Mouse (Mus musculus) cerebellum, postnatal 36 days (tissue): ENCODE measurements around the gene Gm128.

Experiments used
- DNase-seq, 2 experiments: peaks; one replicate each; pipeline ENCODE4 v3.0.0; 2021 to 2022; ENCODE audit warnings: mixed read lengths in 2 of 2

Gm128 gene

DNA sequence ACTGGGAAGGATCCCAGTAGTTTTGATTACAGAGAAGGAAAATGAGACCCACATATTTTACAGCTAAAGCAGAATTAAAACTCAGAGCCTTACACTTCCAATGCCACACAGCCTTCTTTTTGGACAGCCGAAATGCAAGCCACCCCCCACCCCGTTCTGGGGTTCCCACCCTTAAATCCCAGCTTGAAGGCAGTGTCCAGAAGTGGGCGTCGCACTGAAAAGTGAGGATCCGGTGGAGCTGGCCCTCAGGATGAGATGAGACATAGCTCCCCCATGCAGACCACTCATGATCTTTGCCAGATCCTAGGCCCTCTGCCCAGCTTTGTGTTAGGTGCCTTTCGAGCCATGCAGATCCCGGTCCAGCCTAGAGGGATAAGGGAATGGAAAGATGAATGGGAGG is at the start of gene Gm128:
Gene Gm128, minus strand, starts transcription at position 101 of the 400 bp plus-strand sequence.
- no peak for DNase-seq

DNA sequence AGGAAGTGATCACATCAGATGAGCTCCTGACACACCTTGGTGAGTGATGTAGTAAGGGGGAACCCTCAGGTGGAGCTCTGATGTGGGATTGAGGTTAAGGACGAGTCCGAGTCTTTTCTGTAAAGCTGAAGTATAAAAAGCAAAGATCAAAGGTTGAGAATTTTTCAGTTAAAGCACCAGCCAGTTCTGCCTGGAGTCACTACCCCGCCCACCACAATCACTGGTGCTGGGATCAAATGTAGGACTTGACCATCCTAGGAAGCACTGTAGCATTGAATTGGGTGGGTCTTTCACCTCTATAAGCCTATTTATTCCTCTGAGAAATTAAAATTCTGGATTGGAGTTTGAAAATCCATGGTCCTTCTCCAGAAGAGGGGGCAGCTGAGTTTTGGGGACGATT is 49.6 kb upstream of the Gm128 start:
- no peak for DNase-seq

DNA sequence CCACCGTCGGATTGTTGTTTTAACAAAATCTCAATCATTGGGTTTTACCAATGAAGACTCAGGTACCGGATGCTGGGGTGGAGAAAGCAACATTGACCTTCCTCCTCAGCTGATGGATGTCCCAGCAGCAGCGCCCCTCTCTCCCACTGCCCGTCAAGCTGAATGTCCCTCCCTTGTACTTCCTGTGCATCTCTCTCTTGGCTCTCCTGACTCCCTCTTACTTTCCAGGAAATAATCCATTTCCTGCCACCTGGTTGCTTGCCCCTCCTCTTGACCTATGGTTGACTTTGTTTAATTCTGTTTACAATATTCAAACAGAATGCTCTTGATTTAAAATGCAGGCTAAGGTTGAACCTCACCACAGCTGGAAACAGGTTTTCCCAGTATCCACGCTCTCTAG is 48.8 kb upstream of the Gm128 start:
- no peak for DNase-seq

DNA sequence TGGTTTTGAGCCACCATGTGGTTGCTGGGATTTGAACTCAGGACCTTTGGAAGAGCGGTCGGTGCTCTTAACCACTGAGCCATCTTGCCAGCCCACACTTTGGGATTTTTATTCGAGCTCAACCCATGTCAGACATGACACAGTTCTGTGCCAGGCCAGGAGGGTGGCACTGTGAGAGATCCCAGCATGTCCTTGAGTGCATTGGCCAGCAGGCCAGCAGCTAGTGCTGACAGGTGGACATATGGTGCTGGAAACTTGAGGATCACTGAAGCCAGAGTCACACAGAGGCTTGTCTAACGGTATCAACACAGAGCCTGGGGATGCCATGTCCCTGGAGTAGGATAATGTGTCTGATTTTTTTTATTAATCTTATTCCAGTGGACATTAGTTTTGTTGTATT is 48.0 kb upstream of the Gm128 start:
- DNase-seq = peak; percentile 82

DNA sequence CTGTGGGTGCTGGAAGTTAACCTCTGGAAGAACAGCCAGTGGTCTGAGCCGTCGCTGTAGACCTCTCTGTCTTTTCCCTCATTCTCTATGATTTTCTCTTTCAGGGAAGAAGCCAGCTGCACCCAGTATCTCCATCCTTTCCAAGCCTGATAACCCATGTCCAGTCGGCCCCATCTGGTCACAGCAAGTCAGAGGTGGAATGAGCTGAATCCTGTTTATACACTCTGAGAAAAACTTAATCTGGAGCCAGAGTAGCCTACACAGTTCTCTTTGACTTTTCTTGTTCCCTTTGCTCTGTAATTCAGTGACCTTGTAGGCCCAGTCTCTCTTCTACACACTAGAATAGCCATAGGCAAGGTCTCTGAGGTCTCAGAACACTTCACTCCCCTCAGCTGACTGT is 46.1 kb upstream of the Gm128 start:
- DNase-seq = no peak

DNA sequence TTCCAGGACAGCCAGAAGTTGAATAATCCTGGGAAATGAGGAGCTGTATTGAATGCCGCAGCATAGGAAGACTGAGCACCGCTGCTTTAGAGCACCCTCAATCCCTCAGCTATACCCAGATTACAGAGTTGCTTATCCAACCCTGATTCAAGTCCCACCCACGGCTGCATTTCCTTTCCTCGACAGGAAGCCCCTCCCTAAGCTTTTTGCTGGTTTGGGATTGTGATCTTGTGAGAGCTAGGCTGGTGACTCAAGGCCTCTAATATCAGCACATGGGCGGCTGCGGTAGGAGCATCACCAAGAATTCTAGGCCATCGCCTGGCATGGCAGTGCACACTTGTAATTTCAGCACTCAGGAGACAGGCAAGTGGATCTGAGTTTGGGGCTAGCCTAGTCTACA is 45.1 kb upstream of the Gm128 start:
- DNase-seq = no peak

DNA sequence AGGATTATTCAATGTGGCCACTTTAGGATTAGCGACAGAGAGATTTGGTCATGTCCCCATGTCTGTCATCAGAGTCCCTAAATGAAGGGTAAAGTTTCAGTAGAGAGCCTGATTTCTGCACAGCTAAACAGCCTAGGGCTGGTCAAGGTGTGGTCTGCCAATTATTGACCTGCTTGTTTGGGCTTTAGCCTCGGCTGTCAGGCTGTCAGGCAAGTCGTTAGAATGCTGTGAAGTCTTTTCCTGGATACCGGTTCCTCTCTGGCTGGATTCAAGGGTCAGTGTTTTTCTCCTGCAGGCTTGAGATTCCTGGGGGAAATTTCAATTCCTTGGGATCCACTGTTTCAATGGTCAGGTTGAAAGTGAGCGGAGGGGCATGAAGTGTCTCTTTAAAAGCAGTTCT is 44.6 kb upstream of the Gm128 start:
- DNase-seq = no peak

DNA sequence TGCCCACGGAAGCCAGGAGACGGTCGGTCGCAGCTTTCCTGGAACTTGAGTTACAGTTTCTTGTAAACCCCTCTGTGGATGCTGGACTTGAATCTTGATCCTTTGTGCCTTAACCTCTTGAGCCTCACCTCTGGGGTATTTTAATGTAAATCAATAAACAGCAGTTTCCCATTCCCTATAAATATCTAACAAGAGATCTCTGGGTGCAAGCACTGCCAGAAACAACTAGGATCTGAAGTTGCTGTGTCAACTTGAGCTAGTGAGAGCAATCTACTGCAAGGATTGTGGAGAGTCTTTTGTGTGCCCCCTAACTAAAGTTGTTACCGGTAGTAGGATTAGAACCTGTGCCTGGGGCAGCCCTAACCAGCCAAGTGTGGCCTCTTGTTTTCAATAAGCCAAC is 44.0 kb upstream of the Gm128 start:
- DNase-seq = no peak

DNA sequence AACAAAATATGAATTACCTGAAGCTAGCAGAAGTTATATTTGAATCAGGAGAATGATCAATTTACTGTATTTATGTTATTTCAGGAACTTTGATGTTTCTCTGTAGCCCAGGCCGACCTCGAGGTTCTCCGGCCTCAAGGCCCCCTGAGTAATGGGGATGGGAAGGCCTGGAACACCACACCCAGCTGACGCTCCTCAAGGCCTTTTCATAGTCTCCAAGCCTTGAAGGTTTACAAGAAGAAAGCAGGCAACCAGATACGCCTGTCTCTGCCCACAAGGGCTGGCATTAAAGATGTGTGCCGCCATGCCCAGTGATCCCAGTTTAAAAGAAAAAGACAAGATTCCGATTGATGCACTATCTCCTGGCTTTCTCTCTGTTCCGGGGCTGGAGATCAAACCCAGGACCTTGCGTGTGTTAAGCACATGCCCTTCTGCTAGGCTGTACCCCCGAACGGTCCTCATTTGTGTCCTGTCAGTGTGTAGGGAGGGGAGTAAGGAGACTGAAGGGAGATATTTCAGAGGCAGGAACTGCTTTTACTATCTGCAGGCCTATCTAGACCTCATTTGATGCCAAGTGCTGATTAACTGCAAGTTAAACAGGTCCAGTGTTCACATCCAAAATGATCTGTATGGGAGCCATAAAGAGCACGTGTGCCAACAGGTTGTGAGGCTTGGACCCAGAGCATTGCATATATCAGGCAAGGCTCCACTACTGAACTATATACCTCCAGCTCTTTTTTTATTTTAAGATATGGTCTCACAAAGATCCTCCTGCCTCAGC is 43.3 kb upstream of the Gm128 start:
- DNase-seq = no peak

DNA sequence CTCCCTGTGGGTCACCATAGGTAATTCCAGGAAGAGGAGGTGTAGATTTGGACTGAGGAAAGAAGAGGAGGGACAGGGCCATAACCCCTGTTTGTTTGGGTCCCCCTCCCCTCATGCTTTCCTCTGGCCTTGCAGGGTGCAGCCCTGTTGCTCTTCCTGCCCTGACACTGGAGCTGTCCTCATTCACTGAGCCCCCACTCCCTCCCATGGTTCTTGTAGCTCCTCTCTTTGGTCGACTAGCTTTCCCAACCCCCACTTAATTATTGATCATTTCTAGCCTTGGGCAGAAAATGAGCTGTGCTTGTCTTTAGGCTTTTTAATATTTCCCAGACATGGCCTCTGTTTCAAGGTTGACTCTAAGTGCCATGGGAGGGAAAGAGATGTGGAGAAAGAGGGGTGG is 42.7 kb upstream of the Gm128 start:
- DNase-seq = no peak

DNA sequence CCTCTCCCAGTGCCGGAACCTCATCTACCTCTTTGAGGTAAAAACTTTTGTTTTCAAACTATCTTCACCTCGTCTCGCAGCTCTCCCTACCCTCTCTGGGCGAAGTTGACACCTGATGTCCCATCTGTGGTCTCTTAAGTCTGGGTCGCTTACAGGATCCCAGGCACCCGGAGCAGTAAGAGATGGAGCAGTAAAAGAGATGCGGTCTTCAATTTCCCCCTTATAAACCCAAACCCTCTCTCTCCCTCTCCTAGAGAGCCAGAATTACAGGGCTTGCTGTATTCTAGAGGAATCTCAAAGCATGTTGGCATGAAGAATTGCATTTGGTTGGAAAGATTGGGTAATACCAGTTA is 42.2 kb upstream of the Gm128 start:
- DNase-seq = no peak

DNA sequence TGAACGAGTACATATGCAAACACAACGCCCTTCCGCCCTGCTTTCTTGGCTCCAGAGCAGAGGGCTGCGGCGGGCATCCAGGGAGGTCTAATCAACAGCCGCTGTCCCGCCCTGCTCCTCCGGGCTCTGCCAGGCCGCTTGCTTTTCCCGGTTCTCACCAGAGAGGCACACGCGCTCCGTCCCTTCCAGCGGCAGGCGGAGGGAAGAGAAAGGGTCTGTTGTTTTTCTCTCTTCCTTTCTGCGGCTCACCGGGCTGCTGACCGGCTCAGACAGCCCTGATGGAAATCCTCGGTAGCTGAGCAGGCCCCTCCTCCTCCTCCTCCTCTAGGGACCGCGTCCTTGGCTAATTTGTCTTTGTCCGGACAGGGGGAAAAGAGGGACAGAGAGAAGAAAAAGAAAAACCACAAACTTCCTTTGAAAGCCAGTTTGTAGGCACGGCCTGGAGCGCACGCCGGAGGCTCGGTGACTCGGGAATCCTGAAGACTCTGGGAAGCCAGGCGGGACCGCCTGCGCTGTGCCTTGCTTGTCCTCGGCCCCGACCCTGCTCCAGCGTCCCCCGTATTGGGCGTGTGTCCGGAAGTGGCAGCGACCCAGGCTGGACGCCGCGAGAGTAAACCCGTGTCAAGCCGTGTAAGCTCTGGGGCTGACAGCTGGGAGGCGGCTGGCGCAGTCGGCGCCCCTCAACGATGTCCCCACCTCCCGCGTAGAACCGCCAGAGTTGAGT is 41.6 kb upstream of the Gm128 start:
- peak; percentile 79 to 83 for DNase-seq

DNA sequence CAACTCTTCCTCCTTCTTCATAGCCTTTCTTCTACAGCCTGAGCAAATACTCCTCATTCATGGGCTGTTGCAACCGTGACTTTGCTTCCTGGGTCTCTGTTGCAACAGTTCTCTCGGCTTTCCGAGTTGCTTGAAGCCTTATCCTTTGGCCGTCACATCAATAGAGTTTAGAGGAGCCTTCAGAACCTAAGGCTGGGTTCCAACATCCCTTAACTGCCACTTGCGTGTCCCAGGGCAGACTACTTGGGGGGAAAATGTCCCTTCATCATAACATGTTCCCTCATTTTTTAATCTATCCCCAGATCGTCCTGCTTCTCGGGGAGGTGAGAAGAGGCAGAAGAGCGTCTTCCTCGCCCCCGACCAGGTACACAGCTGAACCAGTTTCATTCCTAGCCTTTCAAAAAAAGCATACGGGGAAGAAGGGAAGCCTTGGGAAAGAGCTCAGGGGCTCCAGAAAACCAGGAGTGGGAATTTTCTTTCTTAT is 41.0 kb upstream of the Gm128 start:
- peak in 1 of 2 experiments; percentile 53 for DNase-seq

DNA sequence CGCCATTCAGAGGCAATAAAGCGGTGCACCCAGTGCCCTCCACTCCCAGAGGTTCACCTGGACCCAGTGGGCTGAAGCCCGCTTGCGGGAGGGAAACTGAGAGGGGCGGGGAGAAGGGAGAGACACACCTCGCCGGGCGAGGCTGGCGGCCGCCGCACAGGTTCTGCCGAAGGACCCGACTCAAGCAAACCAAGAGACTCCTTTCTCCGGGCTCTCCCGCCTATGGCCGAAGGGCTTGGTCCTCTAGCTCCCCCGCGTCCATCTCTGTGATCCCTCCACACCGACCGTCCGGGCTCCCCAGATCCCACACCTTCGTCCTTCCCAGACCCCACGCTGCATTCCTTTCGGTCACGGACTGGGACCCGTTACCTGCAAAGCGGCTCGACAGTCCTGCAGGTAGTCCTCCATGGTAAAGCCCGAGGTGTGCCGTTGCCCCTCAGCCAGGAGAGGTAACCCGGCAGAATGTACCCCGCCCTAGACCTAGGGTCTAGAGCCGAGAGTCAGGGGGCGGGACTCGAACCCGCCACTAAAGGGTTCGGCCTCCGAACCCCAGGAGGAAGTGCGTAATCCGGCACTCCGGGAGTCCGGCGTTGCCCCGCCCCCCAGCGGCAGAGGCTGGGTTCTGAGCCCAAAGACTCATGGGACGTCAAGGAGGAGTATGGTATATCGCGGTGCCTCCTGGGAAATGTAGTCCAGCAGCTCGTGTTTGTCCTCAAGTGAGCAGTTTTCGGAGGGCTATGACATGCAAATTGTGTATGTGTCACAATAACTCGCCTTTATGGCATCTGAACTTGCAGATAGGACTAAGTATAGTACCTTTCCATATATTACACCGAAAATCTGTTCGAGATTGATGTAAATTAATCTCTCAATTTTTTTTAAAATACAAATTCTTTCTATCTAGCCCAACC is 40.1 kb upstream of the Gm128 start, which contains the start of the genes Mindy1 and Prune1:
Gene Mindy1, plus strand, starts transcription at position 130 of the 911 bp plus-strand sequence.
Gene Prune1, minus strand, starts transcription at position 861 of the 911 bp plus-strand sequence.
- DNase-seq = peak; percentile 98 to 100

DNA sequence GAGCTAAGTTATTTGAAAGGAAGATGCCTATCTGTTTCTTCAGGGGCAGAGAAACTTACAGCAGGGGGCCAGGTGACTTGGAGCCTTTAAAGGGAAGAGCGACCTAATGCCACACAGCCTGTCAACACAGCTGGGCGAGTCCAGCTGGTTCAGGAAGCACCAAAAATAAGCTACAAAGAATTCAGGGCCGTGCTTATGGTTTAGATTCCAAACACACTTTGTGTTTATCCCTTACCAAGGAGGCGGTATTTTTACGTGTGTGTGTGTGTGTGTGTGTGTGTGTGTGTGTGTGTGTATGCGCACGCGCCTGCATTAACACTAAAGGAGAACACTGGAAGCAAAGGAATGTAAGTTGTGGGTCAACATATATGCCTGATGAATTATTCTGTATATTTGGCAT is 39.3 kb upstream of the Gm128 start:
- DNase-seq = peak; percentile 33 to 44

DNA sequence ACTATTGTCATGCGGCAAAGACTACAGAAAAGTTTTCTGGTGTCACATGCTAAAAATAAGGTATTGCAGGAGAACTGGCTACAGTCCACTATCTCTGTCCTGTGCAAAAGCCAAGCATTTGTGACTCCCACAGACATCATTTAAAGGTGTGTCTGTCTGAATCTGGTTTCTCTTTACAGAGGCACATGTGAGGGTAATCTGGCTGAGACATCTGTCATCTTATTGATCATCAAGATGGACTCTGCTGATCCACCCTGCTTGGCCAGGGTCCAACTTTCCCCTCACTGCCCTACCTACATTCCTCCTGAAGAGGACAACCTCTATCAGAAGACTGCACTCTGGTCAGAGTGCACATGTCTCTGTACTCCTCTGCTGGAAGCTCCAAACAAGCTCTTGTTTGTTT is 35.8 kb upstream of the Gm128 start:
- peak; percentile 31 to 39 for DNase-seq

DNA sequence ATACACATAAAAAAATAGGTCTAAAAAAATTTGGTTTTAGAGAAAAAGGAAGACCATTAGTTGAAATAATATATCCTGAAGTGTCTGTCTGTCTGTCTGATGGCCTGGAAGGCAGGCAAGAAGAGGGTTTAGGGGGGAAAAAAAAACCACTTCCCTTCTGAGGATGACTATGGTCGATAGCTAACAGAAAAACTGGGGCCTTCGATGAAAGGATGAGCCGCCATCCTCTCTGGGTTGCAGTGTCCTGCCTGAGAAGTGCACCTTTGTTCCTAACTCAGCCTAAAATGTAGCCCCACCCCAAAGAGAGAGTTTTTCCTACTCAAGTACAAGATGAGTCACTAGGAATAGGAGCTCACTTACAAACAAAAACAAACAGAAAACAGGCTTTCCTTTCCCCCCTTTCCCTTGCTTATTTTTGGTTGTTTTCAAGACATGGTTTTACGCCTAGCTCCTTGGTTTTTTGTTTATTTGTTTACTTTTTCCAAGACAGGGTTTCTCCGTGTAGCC is 35.1 kb upstream of the Gm128 start:
- DNase-seq = no peak

DNA sequence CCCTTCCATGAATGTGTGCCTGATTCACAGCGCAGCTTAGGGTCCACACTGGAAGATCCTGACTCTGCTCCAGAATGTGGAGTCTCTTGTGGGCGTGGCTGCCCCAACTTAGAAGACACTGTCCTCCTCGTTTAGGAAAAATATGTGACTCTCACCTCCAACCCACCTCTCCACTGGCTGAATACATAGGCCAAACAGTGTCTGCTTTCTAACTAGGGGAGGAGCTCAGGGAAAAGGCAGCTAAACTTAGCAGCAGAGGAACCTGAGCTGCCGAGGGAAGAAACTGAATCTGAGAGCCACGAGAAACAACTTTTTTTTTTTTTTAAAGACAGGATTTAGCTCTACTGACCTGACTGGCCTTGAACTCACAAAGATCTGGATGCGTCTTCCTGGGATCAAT is 33.8 kb upstream of the Gm128 start:
- no peak for DNase-seq

DNA sequence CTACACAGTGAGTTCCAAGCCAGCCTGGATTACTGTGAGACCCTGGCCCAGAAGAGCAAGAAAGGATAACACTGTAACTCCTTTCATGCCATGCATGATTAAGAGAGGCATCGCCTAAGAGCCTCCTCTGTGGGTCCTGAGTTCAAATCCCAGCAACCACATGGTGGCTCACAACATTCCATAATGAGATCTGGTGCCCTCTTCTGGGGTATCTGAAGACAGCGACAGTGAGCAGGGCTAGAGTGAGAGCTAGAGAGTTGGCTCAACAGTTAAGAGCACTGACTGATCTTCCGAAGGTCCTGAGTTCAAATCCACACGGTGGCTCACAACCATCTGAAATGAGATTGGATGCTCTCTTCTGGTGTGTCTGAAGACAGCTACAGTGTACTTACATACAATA is 33.1 kb upstream of the Gm128 start:
- no peak for DNase-seq

DNA sequence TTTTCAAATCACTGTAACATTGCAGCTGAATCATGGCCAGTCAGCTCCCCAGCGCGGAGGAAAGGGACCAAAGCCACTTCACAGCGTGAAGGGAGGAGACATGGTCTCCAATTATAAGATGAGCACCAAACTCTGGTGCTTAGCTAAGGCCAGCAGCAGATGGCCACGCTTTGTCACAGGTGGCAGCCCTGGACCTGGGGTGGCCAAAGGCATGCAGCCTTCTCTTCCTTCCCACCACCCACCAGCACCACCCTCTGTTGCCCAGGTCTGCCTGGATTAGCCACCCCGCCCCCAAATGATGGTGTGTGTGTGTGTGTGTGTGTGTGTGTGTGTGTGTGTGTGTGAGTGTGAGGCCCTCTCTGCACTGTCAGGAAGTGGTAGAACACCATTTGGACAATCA is 32.1 kb upstream of the Gm128 start:
- peak; percentile 91 to 95 for DNase-seq

DNA sequence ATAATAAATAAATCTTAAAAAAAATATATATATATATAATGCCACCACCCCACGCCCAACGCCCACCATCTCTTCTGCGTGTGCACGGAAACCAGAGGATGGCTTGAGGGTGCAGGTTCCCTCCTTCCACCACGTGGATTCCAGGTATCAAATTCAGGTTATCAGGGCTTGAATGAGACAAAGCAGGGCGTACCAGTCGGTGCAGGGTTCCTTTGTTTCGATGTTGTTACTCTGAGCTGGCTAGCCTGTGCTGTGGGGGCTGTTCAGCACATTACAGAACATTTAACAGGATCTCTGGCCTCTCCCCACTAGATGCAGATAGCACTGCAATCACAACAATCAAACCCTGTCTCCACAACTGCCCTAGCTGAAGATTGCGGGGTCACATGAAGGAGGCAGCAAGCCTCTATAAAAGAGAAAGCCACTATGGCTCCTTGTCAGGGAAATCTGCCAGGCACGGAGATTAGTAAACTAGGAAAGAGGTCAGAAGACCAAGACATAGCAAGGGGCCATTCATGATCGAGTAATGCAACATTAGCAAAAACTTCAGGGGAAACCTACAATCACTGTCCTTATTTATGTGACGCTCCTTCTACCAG is 29.5 kb upstream of the Gm128 start:
- no peak for DNase-seq

DNA sequence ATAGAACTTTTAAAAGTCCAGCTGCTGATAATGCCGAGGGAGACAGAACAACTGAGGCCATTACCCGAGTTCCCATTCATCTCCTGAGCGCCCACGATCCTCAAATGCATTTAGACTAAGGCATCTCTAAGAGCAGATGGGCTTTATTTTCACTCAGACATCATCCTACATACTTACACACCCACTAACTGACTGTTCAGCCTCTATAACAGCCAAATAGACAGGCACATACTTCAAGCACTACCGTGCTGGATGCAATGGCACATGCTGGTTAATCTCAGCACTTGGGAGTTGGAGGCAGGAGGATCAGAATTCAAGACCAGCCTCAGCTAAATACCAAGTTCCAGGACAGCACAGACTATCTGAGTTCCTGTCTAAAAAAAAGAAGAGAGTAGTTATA is 28.4 kb upstream of the Gm128 start:
- no peak for DNase-seq

DNA sequence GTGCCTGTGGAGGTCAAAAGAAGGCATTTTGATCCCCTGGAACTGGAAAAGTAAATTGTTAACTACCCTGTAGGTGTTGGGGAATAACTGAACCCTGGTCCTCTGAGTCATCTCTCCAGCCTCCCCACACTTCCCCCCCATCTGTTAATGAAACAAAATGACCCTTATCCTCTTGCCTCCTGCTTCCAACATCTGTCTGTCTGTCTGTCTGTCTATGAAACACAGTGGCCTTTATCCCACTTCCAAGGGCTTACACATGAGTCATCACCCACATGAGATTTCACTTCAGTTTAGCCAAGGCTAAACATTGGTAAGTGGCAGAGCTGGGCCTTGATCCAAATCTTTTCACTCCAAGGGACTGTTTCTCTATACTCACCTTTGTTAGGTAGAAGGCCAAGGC is 26.5 kb upstream of the Gm128 start:
- DNase-seq = no peak
